ENCODE assay signal across 7 mouse cellular contexts in the genomic region with DNA sequence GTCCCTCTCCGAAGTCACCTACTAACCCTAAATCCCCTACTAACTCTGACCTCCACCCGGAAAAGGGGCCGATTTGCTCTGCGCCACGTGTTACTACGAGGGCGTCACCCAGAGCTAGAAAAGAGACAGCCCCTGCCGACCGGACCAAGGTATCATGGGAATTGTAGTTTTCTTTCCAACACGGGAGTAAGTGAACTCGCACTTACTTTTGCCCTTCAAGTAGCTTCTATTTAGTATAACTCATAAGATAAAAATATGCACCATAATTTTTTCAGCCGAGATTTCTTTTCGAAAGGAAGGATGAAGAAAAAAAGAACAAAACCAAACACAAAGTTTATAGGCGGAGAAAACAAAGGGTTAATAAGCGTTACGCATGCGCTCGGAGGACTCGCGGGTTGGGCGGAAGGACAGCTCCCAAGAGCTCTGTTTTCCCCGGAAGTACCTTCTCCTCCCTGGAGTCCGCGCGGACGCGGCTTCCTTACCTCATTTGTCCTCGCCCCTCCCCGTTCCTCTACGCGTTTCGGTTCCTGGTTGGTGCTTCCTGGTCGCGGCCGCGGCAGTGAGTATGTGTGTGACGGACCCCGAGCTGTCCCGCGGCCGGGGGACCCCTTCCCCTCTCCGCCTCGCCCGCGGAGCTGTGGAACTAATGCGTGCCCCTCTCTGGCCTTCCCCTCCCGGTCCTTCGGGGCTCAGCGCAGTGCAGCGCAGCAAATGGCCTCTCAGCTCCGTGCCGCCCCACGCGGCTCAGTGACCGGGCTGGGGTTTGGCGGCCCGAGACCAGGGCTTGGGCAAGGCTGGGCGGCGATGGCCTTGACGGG. TPM values are rescaled to one million over a fixed set of nuclear protein-coding genes. Genes with fewer than 3 reads are reported as not detected.
A peak's percentile ranks its signal among the peaks of the same experiment; 100 is the strongest.
DNase-seq lines count a peak whose midpoint lies in the region; ATAC-seq lines count a peak whose summit lies in the region.

No protein-coding gene starts in this region.

- H3K36me3 ChIP-seq in intestine, embryonic 16.5 days (ENCODE audit: control insufficient read depth, insufficient read depth, low read length) = no peaks in the 10 kb centered on the region
- H3K36me3 ChIP-seq in midbrain, embryonic 11.5 days (ENCODE audit: control insufficient read depth, insufficient read depth, low read length) = no peaks in the 10 kb centered on the region

- 0 out of 2 replicates have a peak, but pooled peaks cover 4% of the 10 kb centered on the region for H3K4me1 ChIP-seq in intestine, embryonic 16.5 days (ENCODE audit: control insufficient read depth, insufficient read depth, low read length)
- peaks cover 4% of the 10 kb centered on the region; the same call in 1 of the 2 replicates for H3K4me1 ChIP-seq in midbrain, embryonic 11.5 days (ENCODE audit: control insufficient read depth, insufficient read depth, low read length)

- peak overlapping the region; percentile 91 for H3K4me3 ChIP-seq in intestine, embryonic 16.5 days (ENCODE audit: low read length)
- peak overlapping the region; percentile 86 for H3K4me3 ChIP-seq in midbrain, embryonic 11.5 days (ENCODE audit: low read depth, low read length)

- under 1% methylated on average over 60 of the region's 60 CpGs for WGBS in intestine, embryonic 16.5 days
- WGBS in midbrain, embryonic 11.5 days = under 1% methylated on average over 60 of the region's 60 CpGs

- ATAC-seq in intestine, embryonic 16.5 days = peak; percentile 99
- peak; percentile 98 for ATAC-seq in midbrain, embryonic 11.5 days (ENCODE audit: low FRiP score)

- H3K27ac ChIP-seq in intestine, embryonic 16.5 days (ENCODE audit: low read length) = peak overlapping the region; percentile 96
- peak overlapping the region; percentile 87 for H3K27ac ChIP-seq in midbrain, embryonic 11.5 days (ENCODE audit: low read depth, low read length)

- intact Hi-C loops in left cerebral cortex, postnatal 36 days (cut with DNase I) = loop anchor here (10.0 kb wide), 2 partner anchors 138 to 432 kb away; no protein-coding TSS in a partner anchor

- no peaks in the 10 kb centered on the region for H3K9me3 ChIP-seq in intestine, embryonic 16.5 days (ENCODE audit: control insufficient read depth, low read length)
- H3K9me3 ChIP-seq in midbrain, embryonic 11.5 days (ENCODE audit: control insufficient read depth, low read length) = no peaks in the 10 kb centered on the region

- H3K4me2 ChIP-seq in intestine, embryonic 16.5 days (ENCODE audit: low read depth, low read length) = peak overlapping the region; percentile 72
- H3K4me2 ChIP-seq in midbrain, embryonic 11.5 days = peak overlapping the region; percentile 83

- no peaks in the 10 kb centered on the region for H3K27me3 ChIP-seq in intestine, embryonic 16.5 days (replicated peaks; ENCODE audit: control insufficient read depth, insufficient read depth, low read length)
- H3K27me3 ChIP-seq in midbrain, embryonic 11.5 days (ENCODE audit: control insufficient read depth, insufficient read depth, low read length) = no peaks in the 10 kb centered on the region

- H3K9ac ChIP-seq in intestine, embryonic 16.5 days (ENCODE audit: low read depth, low read length) = peak overlapping the region; percentile 98
- peak overlapping the region; percentile 90 for H3K9ac ChIP-seq in midbrain, embryonic 11.5 days (ENCODE audit: low read length)

- DNase-seq in adrenal gland, adult 8-10 months = peak; percentile 94
- peak; percentile 94 for DNase-seq in embryo, embryonic 9.5 days (ENCODE audit: extremely low spot score)
- DNase-seq in gastrocnemius, postnatal 4 days (ENCODE audit: low spot score in 2 of 2) = peak; percentile 74 to 91
- peak; percentile 91 to 92 for DNase-seq in left cerebral cortex, postnatal 36 days (ENCODE audit: low spot score in 2 of 2)
- DNase-seq in midbrain, embryonic 11.5 days (ENCODE audit: low spot score, missing footprints) = peak; percentile 98
- peak; percentile 93 for DNase-seq in skeletal muscle tissue, adult 2 months (ENCODE audit: low read depth, low spot score)

RNA-seq across cellular contexts. Expression of gene Zcchc7, which starts 0.7 kb away (rescaled TPM):
- 10 to 100 TPM; 37.4 to 78.7 (median 52.4) TPM for total RNA-seq in adrenal gland, adult 8-10 months (2022)
- total RNA-seq in gastrocnemius, postnatal 4 days (2021) = 10 to 100 TPM; 22.8 to 32.0 TPM
- 29.3 and 33.9 TPM in 2 replicates for polyA plus RNA-seq in intestine, embryonic 16.5 days (2015; fragmentation: Nextera tagmentation; extraction: Ambion mirVana)
- total RNA-seq in left cerebral cortex, postnatal 36 days (2021) = 10 to 100 TPM; 39.6 to 71.4 TPM
- 19.5 TPM in 2 replicates for polyA plus RNA-seq in midbrain, embryonic 11.5 days (2014; fragmentation: Nextera tagmentation; extraction: Ambion mirVana)

RNA-seq across cellular contexts. Expression of gene Pax5, which starts 46.1 kb away (rescaled TPM):
- 1 to 10 TPM in 2 of 4 experiments, under 1 TPM in 2; 0.17 to 1.8 (median 0.79) TPM for total RNA-seq in adrenal gland, adult 8-10 months (2022)
- total RNA-seq in gastrocnemius, postnatal 4 days (2021) = 1 to 10 TPM in 1 of 2 experiments, under 1 TPM in 1; 0.34 to 1.4 TPM
- polyA plus RNA-seq in intestine, embryonic 16.5 days (2015; fragmentation: Nextera tagmentation; extraction: Ambion mirVana) = 0.02 TPM in 1 of 2 replicates, not detected in the other
- under 1 TPM; 0.05 to 0.09 TPM for total RNA-seq in left cerebral cortex, postnatal 36 days (2021)
- 4.1 and 4.8 TPM in 2 replicates for polyA plus RNA-seq in midbrain, embryonic 11.5 days (2014; fragmentation: Nextera tagmentation; extraction: Ambion mirVana)

Comparison
In these comparisons a context has a peak if more than half of its experiments do, and no peak if none do; other contexts are left out.
1. Peak in every context shown above with its lines: DNase-seq, ATAC-seq, H3K4me3 ChIP-seq and H3K27ac ChIP-seq.